Mouse (Mus musculus) cerebellum, postnatal 10 days (tissue): ENCODE data around the gene Camkv.

Source experiments
- DNase-seq, 2 experiments: peaks; one replicate each; pipeline ENCODE4 v3.0.0; 2021; ENCODE audit warnings: mixed read lengths in 2 of 2

The Camkv gene

GRCm38 (mm10) chr9:107923956-107924355 is 11.5 kb upstream of the Camkv start:
- DNase-seq, result peak in 1 of 2 experiments; percentile 28

- DNase-seq, result peak in 1 of 2 experiments; percentile 31
Observed at GRCm38 (mm10) chr9:107925251-107925650, 10.2 kb upstream of the Camkv start.

- DNase-seq, result no peak
Observed at GRCm38 (mm10) chr9:107926920-107927420, 8.5 kb upstream of the Camkv start.

GRCm38 (mm10) chr9:107927749-107928148 is 7.7 kb upstream of the Camkv start:
- peak; percentile 61 to 69 for DNase-seq

- DNase-seq, result peak in 1 of 2 experiments; percentile 12
Observed at GRCm38 (mm10) chr9:107928169-107928568, 7.3 kb upstream of the Camkv start, which contains the start of gene Actl11. Gene Actl11 (plus strand): TSS chr9:107928469.

GRCm38 (mm10) chr9:107932221-107932620 is 3.3 kb upstream of the Camkv start:
- peak in 1 of 2 experiments; percentile 9 for DNase-seq

DNA sequence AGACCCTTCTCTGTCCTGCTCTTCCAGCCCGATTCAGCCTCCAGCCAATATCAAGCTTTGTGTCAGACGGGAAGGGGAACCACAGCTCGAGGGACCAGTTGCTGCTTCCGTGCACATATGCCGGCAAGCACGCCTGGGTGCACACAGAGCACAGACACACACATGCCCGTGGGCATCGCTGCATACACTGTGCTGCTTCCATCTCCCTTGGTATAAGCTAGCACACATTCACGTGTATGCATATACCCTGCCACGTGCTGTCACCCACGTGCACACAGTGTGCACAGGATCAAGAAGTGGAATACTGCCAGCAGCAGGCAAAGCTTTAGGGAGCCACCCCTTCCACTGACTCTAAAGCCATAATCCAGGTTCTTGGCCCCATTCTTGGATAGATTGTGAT is 1.3 kb upstream of the Camkv start:
- DNase-seq, result peak; percentile 69 to 80

DNA sequence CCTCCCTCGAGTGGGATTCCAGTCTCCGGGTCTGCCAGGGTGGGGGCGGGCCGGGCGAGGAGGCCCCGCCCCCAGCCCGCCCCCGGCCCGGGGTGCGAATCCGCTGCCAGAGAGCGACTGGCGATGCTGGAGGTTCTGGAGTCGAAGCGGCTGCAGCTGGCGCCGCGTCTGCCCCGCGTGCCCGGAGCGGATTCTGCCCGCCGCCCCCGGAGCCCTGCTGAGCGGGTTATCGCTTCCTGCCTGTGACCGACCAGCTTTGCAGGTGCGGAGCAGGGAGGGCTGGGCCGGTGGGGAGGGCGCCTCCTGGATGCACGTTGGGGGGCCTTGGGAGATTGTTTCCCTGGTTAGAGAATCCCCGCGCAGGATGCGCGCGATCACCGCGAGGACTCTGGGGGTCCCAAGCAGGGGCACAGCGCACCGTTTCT is 328 bp downstream of the Camkv start:
- peak; percentile 67 to 75 for DNase-seq

GRCm38 (mm10) chr9:107936215-107936822 is 845 bp downstream of the Camkv start:
- DNase-seq, result peak in 1 of 2 experiments; percentile 51

GRCm38 (mm10) chr9:107936831-107937230 is 1.4 kb downstream of the Camkv start:
- DNase-seq, result no peak

DNA sequence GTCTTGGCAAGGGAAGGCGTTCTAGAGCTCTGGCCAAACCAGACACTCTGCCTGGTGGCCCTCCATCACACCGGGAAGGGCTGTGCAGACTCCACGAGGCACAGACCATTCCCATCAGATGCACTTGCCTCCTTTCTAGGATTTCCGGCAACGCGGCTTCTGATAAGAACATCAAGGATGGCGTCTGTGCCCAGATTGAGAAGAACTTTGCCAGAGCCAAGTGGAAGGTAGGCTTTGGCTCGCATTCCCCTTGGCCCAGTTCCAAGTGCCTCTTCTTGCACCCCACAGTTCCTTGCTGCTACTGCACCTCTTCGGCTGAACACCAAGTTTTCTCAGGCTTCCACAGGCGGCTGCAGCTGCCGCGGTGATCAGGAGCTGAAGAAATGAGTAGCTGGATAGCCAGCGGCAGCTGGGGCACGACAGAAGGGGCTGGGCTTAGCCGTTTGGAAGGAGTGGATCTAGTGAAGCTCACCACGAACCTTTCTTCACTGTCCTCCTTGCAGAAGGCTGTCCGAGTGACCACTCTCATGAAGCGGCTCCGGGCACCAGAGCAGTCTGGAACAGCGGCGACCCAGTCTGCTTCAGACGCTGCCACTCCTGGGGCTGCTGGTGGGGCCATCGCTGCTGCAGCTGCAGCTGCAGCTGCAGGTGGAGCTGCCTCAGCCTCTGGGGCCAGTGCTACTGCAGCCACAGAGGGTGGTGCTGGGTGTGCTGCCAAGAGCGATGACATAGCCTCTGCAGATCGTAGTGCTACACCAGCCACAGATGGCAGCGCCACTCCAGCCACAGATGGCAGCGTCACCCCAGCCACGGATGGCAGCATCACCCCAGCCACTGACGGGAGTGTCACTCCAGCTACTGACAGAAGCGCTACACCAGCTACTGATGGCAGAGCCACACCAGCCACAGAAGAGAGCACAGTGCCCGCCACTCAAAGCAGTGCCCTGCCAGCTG is 12.0 kb downstream of the Camkv start:
- peak; percentile 77 to 79 for DNase-seq

- DNase-seq, result no peak
Observed at GRCm38 (mm10) chr9:107949184-107949921, 13.9 kb downstream of the Camkv start.

DNA sequence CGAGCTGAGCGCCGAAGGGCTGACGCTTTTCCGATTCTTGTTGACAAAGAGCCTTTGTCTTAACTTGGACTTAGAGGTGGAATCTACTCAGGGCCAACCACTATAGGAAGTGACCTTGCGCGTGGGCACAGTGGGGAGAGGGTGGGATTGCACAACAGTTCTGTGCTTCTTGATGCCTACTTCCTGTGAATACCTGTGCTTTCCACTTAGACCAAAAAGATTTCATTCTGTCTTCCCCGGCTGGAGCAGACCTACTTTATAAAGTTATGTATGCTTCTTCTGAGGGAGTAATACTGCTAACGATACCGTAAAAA is 14.4 kb downstream of the Camkv start, which contains the start of gene Traip:
Gene Traip (plus strand): TSS at position 215 of the 314 bp plus-strand sequence.
- DNase-seq, result no peak

GRCm38 (mm10) chr9:107950460-107951355 is 15.2 kb downstream of the Camkv start:
- DNase-seq, result peak; percentile 96 to 97

GRCm38 (mm10) chr9:107955613-107956289 is 20.3 kb downstream of the Camkv start:
- DNase-seq, result no peak

DNA sequence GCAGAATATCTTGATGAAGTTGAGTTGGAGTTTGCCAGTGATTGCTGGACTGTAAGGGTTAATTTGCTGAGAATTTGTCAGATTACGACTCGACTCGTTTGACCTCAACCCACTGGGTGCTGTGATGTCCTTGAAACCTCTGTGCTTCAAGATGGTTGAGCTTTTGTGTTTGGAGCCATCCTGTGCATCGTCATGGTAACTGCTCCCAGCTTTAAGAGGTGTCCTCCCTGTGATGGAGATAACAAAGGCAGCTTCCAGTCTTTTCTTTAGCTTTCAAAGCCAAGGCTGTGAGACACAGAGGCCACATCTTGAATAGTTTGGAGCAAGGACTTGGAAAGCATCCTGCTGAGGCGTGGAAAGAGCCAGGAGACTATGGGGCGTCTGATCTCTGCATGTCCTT is 21.7 kb downstream of the Camkv start:
- no peak for DNase-seq

DNA sequence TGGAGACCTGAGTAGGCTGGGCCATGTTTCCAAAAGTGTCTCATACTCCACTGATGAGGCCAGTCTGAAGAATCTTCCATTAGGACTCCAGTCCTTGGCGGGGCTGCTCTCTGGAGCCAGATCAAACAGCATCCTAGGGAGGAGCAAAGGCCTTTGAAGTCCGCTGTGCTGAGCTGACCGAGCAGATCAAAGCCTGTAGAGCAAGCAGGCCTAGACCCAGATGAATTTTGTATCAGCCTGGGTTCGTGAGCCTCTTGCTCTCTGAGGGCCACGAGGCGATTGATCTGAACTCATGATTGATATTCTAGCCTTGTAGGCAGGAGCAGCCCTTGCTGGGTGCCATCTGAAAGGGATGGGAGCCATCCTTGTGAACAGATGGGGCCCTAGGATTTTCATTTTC is 24.4 kb downstream of the Camkv start:
- DNase-seq, result no peak

- DNase-seq, result no peak
Observed at GRCm38 (mm10) chr9:107960928-107961327, 25.5 kb downstream of the Camkv start.

DNA sequence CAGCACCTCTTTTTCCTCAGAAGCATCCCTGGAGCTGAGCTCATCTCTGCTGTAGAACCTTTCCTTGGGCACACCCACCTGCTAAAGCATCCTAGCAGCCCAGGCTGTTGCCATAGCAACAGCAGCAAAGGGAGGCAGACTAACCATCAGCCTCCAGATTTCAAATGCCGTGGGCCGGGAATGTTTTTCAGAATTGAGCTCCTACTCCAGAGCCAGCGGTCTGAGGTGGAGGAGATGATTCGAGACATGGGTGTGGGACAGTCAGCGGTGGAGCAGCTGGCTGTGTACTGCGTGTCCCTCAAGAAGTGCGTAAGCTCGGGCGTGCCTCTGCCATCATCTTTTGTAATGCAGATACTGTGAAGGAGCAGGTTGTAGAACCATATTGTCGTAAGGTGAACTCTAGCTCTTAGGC is 25.9 kb downstream of the Camkv start:
- DNase-seq, result peak in 1 of 2 experiments; percentile 26

DNA sequence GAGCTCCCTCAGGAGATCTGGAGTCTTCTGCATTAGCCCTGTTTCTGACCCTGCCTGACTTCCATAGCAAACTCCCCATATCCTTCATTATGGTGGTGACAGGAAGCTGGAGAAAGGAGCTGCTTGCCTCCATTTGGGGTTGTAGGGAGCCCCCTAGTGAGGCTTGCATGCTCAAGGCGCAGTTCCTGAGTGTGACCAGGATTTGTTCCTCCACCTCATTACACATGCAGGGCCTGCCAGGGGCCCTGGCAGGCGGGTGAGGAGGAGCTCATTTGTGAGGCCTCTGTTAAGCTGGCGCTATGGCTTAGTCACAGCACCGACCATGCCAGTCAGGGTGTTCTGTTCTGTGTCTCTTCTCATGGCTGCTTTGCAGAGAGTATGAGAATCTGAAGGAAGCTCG is 26.4 kb downstream of the Camkv start:
- DNase-seq, result peak; percentile 35 to 53

GRCm38 (mm10) chr9:107962916-107963315 is 27.4 kb downstream of the Camkv start:
- no peak for DNase-seq
